Mouse (Mus musculus) erythroblast, embryonic 14.5 days (primary cell): Measurements from ENCODE around the gene Prdm11. TPM values are rescaled to one million over a fixed set of nuclear protein-coding genes. Genes with fewer than 3 reads are reported as not detected.

ENCODE experiments used
- H3K27me3 ChIP-seq: 2 replicates; pipeline ENCODE4 v1.6.1; 2012; ENCODE audit warnings: inconsistent platforms; ENCODE audit not compliant: control insufficient read depth
- H3K36me3 ChIP-seq: 2 replicates; pipeline ENCODE4 v1.6.1; 2012; ENCODE audit warnings: mild to moderate bottlenecking, inconsistent platforms; ENCODE audit not compliant: control insufficient read depth
- H3K4me1 ChIP-seq: 2 replicates; pipeline ENCODE4 v1.6.1; 2012; ENCODE audit warnings: inconsistent platforms; ENCODE audit not compliant: control insufficient read depth
- H3K4me3 ChIP-seq: replicated peaks from 2 replicates; pipeline ENCODE3; 2012; ENCODE audit warnings: moderate library complexity, mild to moderate bottlenecking, inconsistent platforms
- H3K9me3 ChIP-seq: 2 replicates; pipeline ENCODE4 v1.6.1; 2012; ENCODE audit warnings: low read length, inconsistent platforms, mixed read lengths; ENCODE audit not compliant: control insufficient read depth
- GATA1 ChIP-seq: IDR thresholded peaks from 2 replicates; pipeline ENCODE4 v1.6.1; 2012; ENCODE audit warnings: low read length, inconsistent platforms, mixed read lengths
- TAL1 ChIP-seq: IDR thresholded peaks from 3 replicates; pipeline ENCODE4 v1.6.1; 2012; ENCODE audit warnings: low read length, inconsistent platforms, mixed read lengths
- polyA plus RNA-seq: library from polyadenylated mRNA; stranded (reverse); fragments of >175 nt; gene quantifications from 2 replicates; pipeline ENCODE4 v1.2.3, GENCODE M21; 2012

Prdm11 gene
- polyA plus RNA-seq, 1 experiment = 0.58 TPM

GRCm38 (mm10) chr2:92935483-92935882 lies 110.5 kb downstream of the Prdm11 start:
- Histone ChIP-seq H3K4me1 (no peaks in the 10 kb centered on the region), H3K27me3 (no peaks in the 10 kb centered on the region), H3K4me3 (no peak overlapping the region), H3K36me3 (no peaks in the 10 kb centered on the region), H3K9me3 (no peaks in the 10 kb centered on the region)
- TF ChIP-seq TAL1 = no peak

DNA sequence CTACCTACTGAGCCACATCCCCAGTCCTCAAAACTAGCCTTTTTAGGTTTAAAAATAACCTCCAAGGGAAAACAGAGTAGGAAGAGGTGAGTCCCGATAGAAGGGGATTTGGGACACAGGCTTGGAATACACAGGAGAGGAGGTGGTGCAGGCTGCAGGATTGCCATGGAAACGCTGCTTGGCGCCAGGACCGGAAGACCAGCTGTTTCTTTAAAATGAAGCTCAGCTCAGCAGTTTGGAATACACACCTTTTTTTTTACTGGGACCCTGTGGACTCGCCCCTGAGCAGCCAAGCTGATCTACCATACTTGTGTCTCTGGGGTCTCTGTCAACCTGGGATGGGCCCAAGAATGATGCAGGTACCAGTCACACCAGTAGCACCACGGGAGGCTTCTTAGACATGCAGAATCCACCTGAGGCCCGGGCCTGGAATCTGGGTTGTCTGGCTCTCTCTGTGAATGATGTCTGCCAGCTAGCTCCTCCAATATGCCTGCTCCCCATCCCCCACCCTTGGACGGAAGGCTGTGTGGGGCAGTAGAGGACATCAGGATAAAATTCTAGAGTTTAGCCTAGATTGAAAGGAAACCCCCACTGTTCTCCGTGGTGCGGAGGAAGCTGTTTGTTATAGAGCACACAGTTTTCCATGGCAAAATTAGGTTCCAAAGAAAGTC lies 111.5 kb downstream of the Prdm11 start:
- Histone ChIP-seq H3K27me3 (no peaks in the 10 kb centered on the region), H3K9me3 (no peaks in the 10 kb centered on the region), H3K4me3 (no peak overlapping the region), H3K4me1 (no peaks in the 10 kb centered on the region), H3K36me3 (no peaks in the 10 kb centered on the region)
- no peak for TF ChIP-seq TAL1
- TF ChIP-seq GATA1 = no peak

DNA sequence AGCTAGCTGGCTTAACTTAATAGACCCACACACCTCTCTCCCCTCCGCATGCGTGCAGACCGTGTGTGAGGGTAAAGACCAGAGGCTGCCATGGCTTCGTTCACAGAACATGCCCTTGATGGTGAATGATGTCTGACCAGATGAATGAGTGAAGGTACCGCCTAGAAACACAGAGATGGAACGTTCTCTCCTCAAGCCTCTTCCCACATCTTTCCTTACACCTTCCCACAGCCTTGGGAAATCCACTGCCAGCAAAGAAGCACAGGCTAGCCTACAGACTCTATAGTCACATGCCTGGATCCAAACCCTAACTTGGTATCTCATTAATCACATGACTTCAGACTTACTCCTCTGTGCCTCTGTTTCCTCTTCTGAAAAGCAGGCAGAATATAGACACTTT lies 112.6 kb downstream of the Prdm11 start:
- TF ChIP-seq GATA1 = no peak
- TF ChIP-seq TAL1 = no peak
- Histone ChIP-seq H3K9me3 (no peaks in the 10 kb centered on the region), H3K27me3 (no peaks in the 10 kb centered on the region)

GRCm38 (mm10) chr2:92931061-92931460 lies 114.9 kb downstream of the Prdm11 start:
- no peaks in the 10 kb centered on the region for H3K4me1 ChIP-seq
- no peaks in the 10 kb centered on the region for H3K36me3 ChIP-seq
- no peaks in the 10 kb centered on the region for H3K9me3 ChIP-seq
- H3K27me3 ChIP-seq = no peaks in the 10 kb centered on the region
- H3K4me3 ChIP-seq = no peak overlapping the region
- no peak for TF ChIP-seq TAL1
- no peak for TF ChIP-seq GATA1

More for the DNA sequence above, 112.6 kb downstream of the Prdm11 start:
- Histone ChIP-seq H3K4me3 (no peak overlapping the region), H3K36me3 (no peaks in the 10 kb centered on the region), H3K4me1 (no peaks in the 10 kb centered on the region)

- no peak for TF ChIP-seq TAL1
- TF ChIP-seq GATA1 = no peak
- Histone ChIP-seq H3K27me3 (no peaks in the 10 kb centered on the region), H3K9me3 (no peaks in the 10 kb centered on the region), H3K36me3 (no peaks in the 10 kb centered on the region), H3K4me3 (no peak overlapping the region), H3K4me1 (no peaks in the 10 kb centered on the region)
Measured at GRCm38 (mm10) chr2:92929696-92930095, 116.3 kb downstream of the Prdm11 start.

GRCm38 (mm10) chr2:92924677-92925259 lies 121.2 kb downstream of the Prdm11 start:
- Histone ChIP-seq H3K4me3 (no peak overlapping the region), H3K36me3 (no peaks in the 10 kb centered on the region), H3K9me3 (no peaks in the 10 kb centered on the region), H3K4me1 (no peaks in the 10 kb centered on the region), H3K27me3 (peaks cover 2% of the 10 kb centered on the region)
- TF ChIP-seq TAL1 (no peak), GATA1 (no peak)

DNA sequence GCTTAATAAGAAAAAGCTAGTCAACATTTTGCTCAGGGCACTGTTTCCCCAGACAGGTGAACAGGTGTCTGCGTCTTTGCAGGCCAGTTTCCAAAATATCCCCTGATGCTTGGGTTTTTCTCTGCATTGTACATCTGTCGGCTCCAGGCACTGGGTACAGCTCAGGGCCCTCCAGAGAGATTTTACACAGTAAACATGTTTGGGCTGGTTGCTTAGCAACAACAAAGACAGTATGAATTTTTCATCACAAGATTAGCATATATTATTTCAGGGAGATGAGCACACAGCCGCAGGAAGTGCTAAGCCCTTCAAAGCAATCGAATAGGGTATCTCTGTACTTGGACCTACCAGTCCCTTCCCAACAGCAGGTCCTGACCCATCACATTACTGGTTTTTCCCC lies 125.3 kb downstream of the Prdm11 start:
- peaks cover 21% of the 10 kb centered on the region for H3K27me3 ChIP-seq
- no peak overlapping the region for H3K4me3 ChIP-seq
- H3K4me1 ChIP-seq = no peaks in the 10 kb centered on the region
- TF ChIP-seq GATA1 = no peak
- TF ChIP-seq TAL1 = no peak
- H3K36me3 ChIP-seq = no peaks in the 10 kb centered on the region
- H3K9me3 ChIP-seq = no peaks in the 10 kb centered on the region

GRCm38 (mm10) chr2:92917405-92918142 lies 128.4 kb downstream of the Prdm11 start:
- TF ChIP-seq TAL1 (no peak), GATA1 (no peak)
- Histone ChIP-seq H3K4me1 (no peaks in the 10 kb centered on the region; the same call in none of the 2 replicates), H3K4me3 (no peak overlapping the region), H3K9me3 (no peaks in the 10 kb centered on the region), H3K27me3 (peaks cover 50% of the 10 kb centered on the region), H3K36me3 (no peaks in the 10 kb centered on the region)
